Mouse (Mus musculus) embryonic facial prominence, embryonic 12.5 days (tissue): ENCODE measurements around the gene Dupd1. TPM values are rescaled to one million over a fixed set of nuclear protein-coding genes. Genes with fewer than 3 reads are reported as not detected.

Experiments
- ATAC-seq: fragments of 200-750 bp; cut with Nextera tagmentation; 2 replicates; pipeline ENCODE4 v1.8.0; 2017; ENCODE audit not compliant: insufficient number of reproducible peaks, insufficient read depth, low FRiP score, low TSS enrichment
- H3K27ac ChIP-seq: fragments of 300-500 bp; sonication (generic); 2 replicates; pipeline ENCODE4 v1.5.1; 2016; ENCODE audit warnings: mild to moderate bottlenecking
- H3K27me3 ChIP-seq: fragments of 300-500 bp; sonication (generic); 2 replicates; pipeline ENCODE4 v1.6.1; 2016; ENCODE audit warnings: mild to moderate bottlenecking, moderate library complexity
- H3K36me3 ChIP-seq: fragments of 300-500 bp; sonication (generic); 2 replicates; pipeline ENCODE4 v1.6.1; 2016; ENCODE audit warnings: mild to moderate bottlenecking
- H3K4me1 ChIP-seq: fragments of 300-500 bp; sonication (generic); 2 replicates; pipeline ENCODE4 v1.6.1; 2016
- H3K4me2 ChIP-seq: fragments of 300-500 bp; sonication (generic); replicated peaks from 2 replicates; pipeline ENCODE4 v1.6.1; 2016; ENCODE audit warnings: mild to moderate bottlenecking, moderate library complexity
- H3K4me3 ChIP-seq: fragments of 300-500 bp; sonication (generic); 2 replicates; pipeline ENCODE4 v1.5.1; 2016; ENCODE audit warnings: mild to moderate bottlenecking
- H3K9ac ChIP-seq: fragments of 300-500 bp; sonication (generic); 2 replicates; pipeline ENCODE4 v1.6.1; 2016; ENCODE audit warnings: mild to moderate bottlenecking, moderate library complexity
- H3K9me3 ChIP-seq: fragments of 300-500 bp; sonication (generic); 2 replicates; pipeline ENCODE4 v1.6.1; 2016; ENCODE audit warnings: mild to moderate bottlenecking, moderate library complexity
- WGBS: fragments of 180-500 bp; shearing (Covaris S2); methylation state at CpG from one replicate; pipeline ENCODE4 v1.1.7; 2016; 5-methylcytosine and 5-hydroxymethylcytosine counted together
- polyA plus RNA-seq: library from polyadenylated mRNA; unstranded; fragments of >200 nt; fragmentation: Nextera tagmentation; extraction: Ambion mirVana; gene quantifications from 2 replicates; pipeline ENCODE4 v1.2.1, GENCODE M21; 2016

The Dupd1 gene
- 0.39 and 0.47 TPM in 2 replicates for polyA plus RNA-seq

- H3K27me3 ChIP-seq, result no peaks in the 10 kb centered on the region
- H3K4me3 ChIP-seq, result no peak within 1 kb of the TSS
- H3K4me1 ChIP-seq, result peaks cover 29% of the 10 kb centered on the region
- no peaks in the 10 kb centered on the region for H3K36me3 ChIP-seq
- H3K9me3 ChIP-seq, result no peaks in the 10 kb centered on the region
- 63% methylated on average over 5 of the region's 5 CpGs for WGBS
- no peak for ATAC-seq
- no peak within 1 kb of the TSS for H3K27ac ChIP-seq
- no peak within 1 kb of the TSS for H3K9ac ChIP-seq
- H3K4me2 ChIP-seq, result no peak within 1 kb of the TSS
Observed at GRCm38 (mm10) chr14:21714486-21714885, at the start of gene Dupd1. TSS of gene Dupd1 (minus strand) at chr14:21714576.

- Histone ChIP-seq H3K4me3 (no peak overlapping the region), H3K9me3 (no peaks in the 10 kb centered on the region), H3K27me3 (no peaks in the 10 kb centered on the region), H3K9ac (no peak overlapping the region), H3K4me2 (no peak overlapping the region), H3K4me1 (peaks cover 16% of the 10 kb centered on the region), H3K27ac (no peak overlapping the region), H3K36me3 (no peaks in the 10 kb centered on the region)
- ATAC-seq, result no peak
- 87% methylated on average over 3 of the region's 3 CpGs for WGBS
Observed at GRCm38 (mm10) chr14:21763736-21764135, 49.4 kb upstream of the Dupd1 start.

GRCm38 (mm10) chr14:21761560-21761959, 47.2 kb upstream of the Dupd1 start:
- Histone ChIP-seq H3K27me3 (no peaks in the 10 kb centered on the region), H3K36me3 (no peaks in the 10 kb centered on the region), H3K4me1 (peaks cover 4% of the 10 kb centered on the region; the same call in 1 of the 2 replicates), H3K9me3 (no peaks in the 10 kb centered on the region), H3K9ac (no peak overlapping the region), H3K4me2 (no peak overlapping the region), H3K4me3 (no peak overlapping the region), H3K27ac (no peak overlapping the region)
- no peak for ATAC-seq
- 82% methylated on average over 9 of the region's 9 CpGs for WGBS

- Histone ChIP-seq H3K36me3 (no peaks in the 10 kb centered on the region), H3K4me3 (no peak overlapping the region), H3K27ac (no peak overlapping the region), H3K4me1 (peaks cover 8% of the 10 kb centered on the region; the same call in 1 of the 2 replicates), H3K27me3 (no peaks in the 10 kb centered on the region), H3K9ac (no peak overlapping the region), H3K9me3 (no peaks in the 10 kb centered on the region), H3K4me2 (no peak overlapping the region)
- 85% methylated on average over 4 of the region's 4 CpGs for WGBS
- ATAC-seq, result no peak
Observed at GRCm38 (mm10) chr14:21753367-21753766, 39.0 kb upstream of the Dupd1 start.

- no peak for ATAC-seq
- no peak overlapping the region for H3K27ac ChIP-seq
- H3K27me3 ChIP-seq, result no peaks in the 10 kb centered on the region
- no peak overlapping the region for H3K4me3 ChIP-seq
- 0 out of 2 replicates have a peak overlapping the region, but pooled peaks have one; percentile 60 for H3K4me2 ChIP-seq
- 91% methylated on average over 3 of the region's 3 CpGs for WGBS
- H3K4me1 ChIP-seq, result peaks cover 8% of the 10 kb centered on the region; the same call in 1 of the 2 replicates
- no peaks in the 10 kb centered on the region for H3K36me3 ChIP-seq
- no peak overlapping the region for H3K9ac ChIP-seq
- H3K9me3 ChIP-seq, result no peaks in the 10 kb centered on the region
Observed at GRCm38 (mm10) chr14:21752411-21752810, 38.0 kb upstream of the Dupd1 start.

- under 1% methylated on average over 26 of the region's 26 CpGs for WGBS
- ATAC-seq, result peak; percentile 79
Observed at GRCm38 (mm10) chr14:21750881-21751542, 36.6 kb upstream of the Dupd1 start, which contains the start of gene Dusp13. TSS of gene Dusp13 (minus strand) at chr14:21751181.

GRCm38 (mm10) chr14:21750008-21750880, 35.9 kb upstream of the Dupd1 start, which contains the start of gene Samd8:
TSS of gene Samd8 (plus strand) at chr14:21750531.
- peaks cover 8% of the 10 kb centered on the region; the same call in 1 of the 2 replicates for H3K4me1 ChIP-seq
- H3K9ac ChIP-seq, result peak within 1 kb of the TSS; percentile 86
- H3K4me2 ChIP-seq, result peak within 1 kb of the TSS; percentile 60
- no peaks in the 10 kb centered on the region for H3K27me3 ChIP-seq
- no peaks in the 10 kb centered on the region for H3K36me3 ChIP-seq
- H3K27ac ChIP-seq, result peak within 1 kb of the TSS; percentile 83
- peak within 1 kb of the TSS; percentile 91 for H3K4me3 ChIP-seq
- 7% methylated on average over 49 of the region's 52 CpGs for WGBS
- no peaks in the 10 kb centered on the region for H3K9me3 ChIP-seq
- ATAC-seq, result peak; percentile 74

More at GRCm38 (mm10) chr14:21750881-21751542, 36.6 kb upstream of the Dupd1 start, which contains the start of gene Dusp13:
- peak within 1 kb of the TSS; percentile 60 for H3K4me2 ChIP-seq
- peak within 1 kb of the TSS; percentile 91 for H3K4me3 ChIP-seq
- H3K36me3 ChIP-seq, result no peaks in the 10 kb centered on the region
- no peaks in the 10 kb centered on the region for H3K9me3 ChIP-seq
- peaks cover 8% of the 10 kb centered on the region; the same call in 1 of the 2 replicates for H3K4me1 ChIP-seq
- peak within 1 kb of the TSS; percentile 86 for H3K9ac ChIP-seq
- H3K27me3 ChIP-seq, result no peaks in the 10 kb centered on the region
- H3K27ac ChIP-seq, result peak within 1 kb of the TSS; percentile 83

GRCm38 (mm10) chr14:21748142-21748870, 33.9 kb upstream of the Dupd1 start:
- no peaks in the 10 kb centered on the region for H3K36me3 ChIP-seq
- H3K27ac ChIP-seq, result no peak overlapping the region
- H3K4me2 ChIP-seq, result no peak overlapping the region
- whole genome bisulfite sequencing, result 38% methylated on average over 15 of the region's 15 CpGs
- no peaks in the 10 kb centered on the region for H3K9me3 ChIP-seq
- no peak overlapping the region for H3K4me3 ChIP-seq
- no peak overlapping the region for H3K9ac ChIP-seq
- peaks cover 8% of the 10 kb centered on the region; the same call in 1 of the 2 replicates for H3K4me1 ChIP-seq
- H3K27me3 ChIP-seq, result no peaks in the 10 kb centered on the region
- no peak for ATAC-seq

- Histone ChIP-seq H3K9me3 (no peaks in the 10 kb centered on the region), H3K4me3 (no peak overlapping the region), H3K4me1 (peaks cover 8% of the 10 kb centered on the region; the same call in 1 of the 2 replicates), H3K4me2 (no peak overlapping the region), H3K27ac (no peak overlapping the region), H3K9ac (no peak overlapping the region), H3K36me3 (no peaks in the 10 kb centered on the region), H3K27me3 (0 out of 2 replicates have a peak, but pooled peaks cover 3% of the 10 kb centered on the region)
- no peak for ATAC-seq
- 77% methylated on average over 14 of the region's 14 CpGs for WGBS
Observed at GRCm38 (mm10) chr14:21747436-21748141, 33.2 kb upstream of the Dupd1 start.

GRCm38 (mm10) chr14:21746846-21747245, 32.5 kb upstream of the Dupd1 start:
- ATAC-seq, result no peak
- Histone ChIP-seq H3K4me1 (peaks cover 3% of the 10 kb centered on the region; the same call in 1 of the 2 replicates), H3K4me3 (no peak overlapping the region), H3K4me2 (no peak overlapping the region), H3K36me3 (no peaks in the 10 kb centered on the region), H3K9me3 (no peaks in the 10 kb centered on the region), H3K27ac (no peak overlapping the region), H3K9ac (no peak overlapping the region), H3K27me3 (0 out of 2 replicates have a peak, but pooled peaks cover 7% of the 10 kb centered on the region)
- 83% methylated on average over 2 of the region's 2 CpGs for WGBS
